Mouse (Mus musculus) c-Kit-positive CD71-positive TER-119-positive erythroid progenitor cells, embryonic 14.5 days (primary cell): Measurements from ENCODE around the gene Hnrnph1.

Experiments
- DNase-seq: peaks from one replicate; pipeline ENCODE4 v3.0.0-alpha.2; 2013; ENCODE audit warnings: low spot score

The Hnrnph1 gene

GRCm38 (mm10) chr11:50403367-50404014 is 26.7 kb downstream of the Hnrnph1 start:
- DNase-seq, result no peak

GRCm38 (mm10) chr11:50407235-50407634 is 30.4 kb downstream of the Hnrnph1 start:
- no peak for DNase-seq

- DNase-seq, result no peak
These were observed 38.9 kb downstream of the Hnrnph1 start for GRCm38 (mm10) chr11:50415563-50416241.

- no peak for DNase-seq
These were observed 41.1 kb downstream of the Hnrnph1 start for GRCm38 (mm10) chr11:50417856-50418255.

- DNase-seq, result no peak
These were observed 44.7 kb downstream of the Hnrnph1 start for GRCm38 (mm10) chr11:50421461-50421860.

- DNase-seq, result peak; percentile 87
These were observed 45.4 kb downstream of the Hnrnph1 start for GRCm38 (mm10) chr11:50421934-50422780.

GRCm38 (mm10) chr11:50426056-50426455 is 49.3 kb downstream of the Hnrnph1 start:
- no peak for DNase-seq

- peak; percentile 81 for DNase-seq
These were observed 53.7 kb downstream of the Hnrnph1 start, which contains the start of gene Rufy1 for GRCm38 (mm10) chr11:50430277-50431133. Rufy1 (minus strand) TSS chr11:50431125.

- peak; percentile 54 for DNase-seq
These were observed 54.6 kb downstream of the Hnrnph1 start for GRCm38 (mm10) chr11:50431134-50432068.

GRCm38 (mm10) chr11:50432069-50432440 is 55.3 kb downstream of the Hnrnph1 start:
- no peak for DNase-seq

GRCm38 (mm10) chr11:50432896-50433295 is 56.1 kb downstream of the Hnrnph1 start:
- no peak for DNase-seq
